Mouse (Mus musculus) C2C12 (cell line): ENCODE results near the gene Ngdn.

ENCODE experiments used
- CEBPB ChIP-seq: IDR thresholded peaks from one replicate; pipeline ENCODE4 v1.6.1; 2011; ENCODE audit warnings: low read depth, mild to moderate bottlenecking, control low read depth, moderate library complexity
- CTCF ChIP-seq: IDR thresholded peaks from one replicate; pipeline ENCODE4 v1.5.1; 2011; ENCODE audit not compliant: control insufficient read depth, insufficient read depth, insufficient read length
- FOSL1 ChIP-seq: IDR thresholded peaks from one replicate; pipeline ENCODE4 v1.8.0; 2011; ENCODE audit warnings: mild to moderate bottlenecking, low read length; ENCODE audit not compliant: poor library complexity, insufficient read depth, severe bottlenecking
- MAX ChIP-seq: IDR thresholded peaks from one replicate; pipeline ENCODE4 v1.6.1; 2011; ENCODE audit warnings: mild to moderate bottlenecking, control low read depth
- MYOD1 ChIP-seq: IDR thresholded peaks from one replicate; pipeline ENCODE4 v1.6.1; 2011; ENCODE audit warnings: low read depth; ENCODE audit not compliant: control insufficient read depth, insufficient read length
- USF1 ChIP-seq: IDR thresholded peaks from one replicate; pipeline ENCODE4 v1.6.1; 2011; ENCODE audit warnings: low read depth, mild to moderate bottlenecking, control low read depth, moderate library complexity

DNA sequence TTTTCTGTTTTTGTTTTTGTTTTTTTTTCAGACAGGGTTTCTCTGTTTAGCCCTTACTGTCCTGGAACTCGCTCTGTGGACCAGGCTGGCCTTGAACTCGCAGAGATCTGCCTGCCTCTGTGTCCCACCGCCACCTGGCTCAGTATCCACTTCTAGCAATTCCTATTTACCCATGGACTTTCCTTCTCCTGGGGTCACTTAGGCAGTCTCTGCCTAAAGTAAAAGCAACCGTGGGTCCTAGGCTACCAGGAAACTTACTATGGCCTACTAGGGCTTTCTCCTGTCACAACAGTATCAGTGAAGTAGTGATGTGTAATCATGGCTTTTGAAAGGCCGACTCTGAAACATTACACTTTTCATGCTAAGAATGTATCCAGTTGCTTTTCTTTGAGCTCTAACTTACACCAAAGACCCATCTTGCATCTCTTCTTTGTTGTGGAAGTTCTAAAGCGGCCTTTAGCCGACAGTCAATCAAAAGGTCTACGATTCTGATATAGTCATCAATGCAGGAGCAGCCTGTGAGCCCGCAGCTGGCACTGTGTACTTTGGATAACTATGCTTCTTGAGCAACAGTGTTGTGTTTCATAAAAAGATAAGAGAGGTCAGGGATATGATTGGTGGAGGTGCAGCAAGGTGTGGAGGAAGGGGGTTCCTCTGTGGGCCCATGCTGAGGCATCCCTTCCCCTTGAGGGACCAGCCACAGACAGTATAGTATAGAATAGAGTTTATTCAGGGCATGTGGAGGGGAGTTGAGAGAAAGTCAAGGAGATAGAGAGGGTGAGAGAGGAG lies 7.9 kb upstream of the Ngdn start:
- no peak for TF ChIP-seq CTCF
- TF ChIP-seq CEBPB: no peak
- TF ChIP-seq USF1: no peak
- TF ChIP-seq MYOD1: no peak
- no peak for TF ChIP-seq MAX
- TF ChIP-seq FOSL1: no peak
